Mouse (Mus musculus) central nervous system, embryonic 11.5 days (tissue): ENCODE data around the gene Slc30a4. TPM values are rescaled to one million over a fixed set of nuclear protein-coding genes. Genes with fewer than 3 reads are reported as not detected.

Source experiments
- polyA plus RNA-seq: library from polyadenylated mRNA; depleted of rRNA; stranded (reverse); fragments of >200 nt; gene quantifications from 2 replicates; pipeline ENCODE4 v1.2.3, GENCODE M21; 2012; rRNA removed

Slc30a4 gene
- polyA plus RNA-seq = 5.8 and 10.9 TPM in 2 replicates

GRCm38 (mm10) chr2:122702181-122703036 lies at the start of gene Slc30a4:
TSS of gene Slc30a4 (minus strand) at chr2:122702663.

DNA sequence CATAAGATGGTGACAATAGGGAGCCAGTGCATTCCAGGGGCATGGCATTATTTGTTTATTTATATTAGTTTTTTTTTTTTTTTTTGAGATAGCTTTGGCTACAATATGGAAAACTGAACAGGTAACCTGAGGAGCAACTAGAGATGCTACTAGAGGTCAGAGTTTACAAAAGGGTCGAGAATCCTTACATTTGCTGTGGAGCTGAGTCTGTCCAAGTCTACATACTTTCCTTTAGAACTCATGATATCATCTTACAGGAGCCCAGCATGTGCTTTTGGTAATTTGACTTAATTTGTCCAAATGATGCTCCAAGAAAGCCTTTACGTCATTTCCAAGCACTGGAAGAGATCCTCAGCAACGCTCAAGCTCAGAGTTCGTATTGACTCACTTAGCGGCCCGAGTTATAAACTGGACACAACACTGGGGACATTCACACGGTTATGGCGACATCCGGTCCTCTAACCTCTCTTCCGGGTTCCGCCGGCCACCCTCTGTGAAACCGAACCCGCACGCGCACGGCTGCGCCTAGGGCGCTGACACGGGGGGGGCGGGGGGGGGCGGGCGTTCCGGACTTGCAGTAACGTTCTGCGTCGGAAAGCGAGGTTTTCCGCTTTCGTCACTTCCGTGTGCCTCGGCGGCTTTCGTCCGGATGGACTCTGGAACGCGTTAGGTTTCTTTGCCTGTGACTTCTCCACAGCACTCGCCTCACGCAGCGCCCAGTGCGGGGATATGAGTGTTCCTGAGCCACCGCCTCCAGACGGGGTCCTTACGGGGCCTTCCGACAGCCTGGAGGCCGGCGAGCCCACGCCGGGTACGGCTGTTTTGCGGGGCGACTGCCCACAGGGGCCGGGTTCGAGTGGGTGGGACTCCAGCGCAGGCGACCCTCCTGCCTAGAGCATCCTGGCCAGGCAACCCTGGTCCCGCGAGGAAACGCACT lies 35.7 kb upstream of the Slc30a4 start, which contains the start of gene Bloc1s6:
Gene Bloc1s6 (plus strand): TSS at position 610 of the 937 bp plus-strand sequence.

GRCm38 (mm10) chr2:122636686-122637085 lies 65.8 kb downstream of the Slc30a4 start, which contains the start of gene AA467197:
TSS of gene AA467197 (plus strand) at chr2:122636986.

Other genes starting within 250 kb of the Slc30a4 start
- not detected in 2 replicates for gene Gm14085, start 217.7 kb downstream of the Slc30a4 start, polyA plus RNA-seq
- gene Gatm, start 91.4 kb downstream of the Slc30a4 start, polyA plus RNA-seq = 8.5 and 13.8 TPM in 2 replicates
- gene AA467197, start 65.7 kb downstream of the Slc30a4 start, polyA plus RNA-seq = 0.35 and 0.41 TPM in 2 replicates
- gene Bloc1s6, start 35.8 kb upstream of the Slc30a4 start, polyA plus RNA-seq = 33.2 and 50.7 TPM in 2 replicates
- gene Sqor, start 62.6 kb upstream of the Slc30a4 start, polyA plus RNA-seq = 1.9 and 2.0 TPM in 2 replicates